Mouse (Mus musculus): ENCODE results near the gene Zfp605.
"Not testable (repeated sequence)": the region's sequence is repeated elsewhere in the genome, so short reads cannot be mapped to it uniquely, and the experiment has no call there.

Gene Zfp605

DNA sequence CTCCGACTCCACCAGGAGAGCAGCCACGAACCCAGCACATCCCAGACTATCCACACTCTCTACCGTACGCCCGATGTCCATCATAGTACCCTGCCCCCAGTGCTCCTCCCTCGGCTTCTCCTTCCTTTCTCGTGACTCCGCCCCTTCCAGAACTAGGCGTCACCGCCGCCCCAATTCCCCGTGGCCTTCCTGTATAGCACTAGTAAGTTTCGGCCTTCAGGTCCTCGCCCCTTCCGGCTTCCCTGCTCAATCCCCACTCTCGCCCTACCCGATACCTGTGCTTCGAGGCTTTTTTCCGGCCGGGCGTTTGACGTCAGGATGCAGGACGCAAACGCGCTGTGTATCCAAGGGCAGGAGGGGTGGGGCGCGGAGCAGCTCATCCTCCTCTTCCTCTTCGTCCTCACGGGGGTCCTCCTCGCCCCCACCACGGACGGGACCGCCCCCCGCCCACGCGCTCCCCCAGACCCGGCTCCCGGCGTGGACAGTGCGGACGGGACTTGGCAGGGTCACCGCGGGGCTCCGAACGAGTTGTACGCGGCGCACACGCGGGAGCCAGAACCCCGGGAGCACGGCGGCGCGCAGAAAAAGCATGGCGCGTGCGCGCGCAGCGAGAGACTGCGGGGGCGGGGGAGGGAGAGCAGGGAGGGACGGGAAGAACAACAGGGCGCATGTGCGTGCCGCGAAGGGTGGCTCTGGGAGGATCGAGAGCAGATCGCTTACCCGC, 2.1 kb upstream of the Zfp605 start, which contains the start of gene Gtpbp6:
Gene Gtpbp6, minus strand, starts transcription at position 617 of the 724 bp plus-strand sequence.
- DNase-seq (ENCODE audit: low read depth, low spot score): peak; percentile 99

DNA sequence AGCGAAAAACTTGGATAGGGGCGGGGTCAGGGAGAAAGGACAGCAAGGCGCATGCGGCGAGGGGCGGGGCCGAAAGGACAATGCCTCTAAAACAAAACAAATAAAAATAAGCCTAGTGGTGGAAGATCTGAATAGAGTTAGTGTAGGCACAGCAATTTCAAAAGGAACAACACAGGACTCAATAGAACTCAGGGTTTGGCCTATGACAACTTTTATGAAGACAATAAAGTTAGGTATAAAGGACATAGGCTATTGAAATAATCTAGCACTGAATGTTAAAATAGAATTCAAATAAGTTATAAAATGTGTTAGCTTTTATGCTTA, 1.6 kb upstream of the Zfp605 start:
- DNase-seq (ENCODE audit: low read depth, low spot score): no peak

DNA sequence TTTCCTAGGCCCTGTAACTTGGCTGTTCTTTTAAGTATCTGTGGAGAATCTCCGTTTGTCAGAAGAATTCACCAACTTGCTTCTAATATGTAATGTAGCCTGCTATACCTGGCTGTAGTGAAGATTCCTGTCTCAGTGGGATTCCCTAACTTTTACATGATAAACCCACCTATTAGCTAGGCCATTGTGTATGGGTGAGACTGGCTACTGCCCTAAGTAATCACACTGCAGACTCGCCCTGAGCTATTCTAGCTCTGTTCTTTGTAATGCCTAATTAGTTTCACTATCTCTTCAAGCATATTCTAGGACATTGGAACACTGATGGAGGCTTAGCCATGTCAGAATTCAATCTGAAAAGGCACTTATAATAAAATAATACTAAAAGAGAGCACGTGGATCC, 12.5 kb downstream of the Zfp605 start:
- DNase-seq (ENCODE audit: low read depth, low spot score): not testable (repeated sequence)

DNA sequence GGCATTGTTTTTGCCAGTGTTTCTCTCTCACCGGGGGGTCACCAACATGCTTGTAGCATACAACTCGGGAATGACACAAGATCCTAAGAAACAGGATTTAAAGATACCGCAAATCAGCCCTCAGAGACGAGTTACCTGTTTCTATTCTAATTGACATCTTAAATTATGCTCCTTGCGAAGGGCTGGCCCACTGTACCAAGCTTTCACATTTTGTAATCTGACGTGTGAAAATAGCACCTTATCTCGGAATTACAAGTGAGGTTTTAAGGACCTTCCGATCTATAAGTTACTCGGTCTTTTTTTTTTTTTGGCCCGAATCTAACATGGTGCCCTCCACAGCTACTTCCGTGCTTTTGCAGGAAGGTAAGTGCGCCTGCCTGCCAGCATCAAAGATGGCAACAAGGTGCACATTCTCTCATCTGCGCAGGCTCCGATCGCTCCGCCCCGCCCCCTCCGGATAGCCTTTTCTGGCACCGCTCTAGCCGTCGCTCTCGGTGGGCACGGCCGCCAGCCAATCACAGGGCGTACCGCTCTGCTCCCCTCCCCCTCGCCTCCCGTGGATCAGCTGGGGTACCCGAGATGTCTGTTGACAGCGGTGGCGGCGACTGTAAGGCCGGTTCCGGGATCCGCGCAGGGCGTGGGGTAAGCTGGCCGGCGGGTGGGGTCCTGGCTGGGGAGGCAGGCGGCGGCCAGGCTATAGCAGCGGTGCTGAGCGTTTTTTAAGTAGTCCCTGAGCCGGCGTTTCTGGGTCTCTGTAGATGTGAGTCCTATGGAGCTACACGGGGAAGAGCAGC, 25.6 kb downstream of the Zfp605 start, which contains the start of gene Chfr:
Gene Chfr, plus strand, starts transcription at position 550 of the 794 bp plus-strand sequence.
- peak; percentile 99 for DNase-seq (ENCODE audit: low read depth, low spot score)

DNA sequence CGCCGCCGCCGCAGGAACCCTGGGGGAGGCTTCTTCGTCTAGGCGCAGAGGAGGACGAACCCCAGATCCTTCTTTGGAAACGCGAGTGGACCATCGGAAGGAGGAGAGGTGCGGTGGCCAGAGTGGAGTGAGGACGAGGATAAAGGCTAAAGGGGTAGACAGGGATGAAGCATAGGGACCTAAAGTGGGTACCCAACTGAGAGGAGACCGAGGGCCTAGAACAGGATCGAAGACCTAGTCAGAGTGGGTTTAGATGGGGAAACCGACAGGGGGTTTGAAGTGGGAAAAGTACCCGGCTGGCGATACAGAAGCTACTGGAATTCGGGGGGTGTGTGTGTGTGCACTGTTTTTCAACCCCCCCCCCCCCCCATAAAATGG, 26.2 kb downstream of the Zfp605 start:
- no peak for DNase-seq (ENCODE audit: low read depth, low spot score)

DNA sequence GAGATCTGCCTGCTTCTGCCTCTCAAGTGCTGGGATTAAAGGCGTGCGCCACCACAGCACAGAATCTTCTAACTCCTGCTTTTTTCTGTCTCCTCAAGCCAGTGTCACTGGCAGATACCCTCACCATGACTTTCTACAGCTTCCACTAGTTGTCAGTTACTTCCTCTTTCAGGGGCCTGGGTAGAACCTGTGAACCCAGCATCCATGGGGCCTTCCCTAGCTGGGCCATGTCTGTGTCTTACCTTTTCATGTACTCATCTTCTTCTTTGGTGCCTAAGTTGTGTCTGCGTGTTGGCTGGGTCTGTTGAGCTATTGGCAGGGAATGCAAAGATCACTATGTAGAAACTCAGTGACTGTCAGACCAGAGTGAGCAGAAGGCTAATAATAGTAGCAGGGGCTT, 27.9 kb downstream of the Zfp605 start:
- no peak for DNase-seq (ENCODE audit: low read depth, low spot score)

DNA sequence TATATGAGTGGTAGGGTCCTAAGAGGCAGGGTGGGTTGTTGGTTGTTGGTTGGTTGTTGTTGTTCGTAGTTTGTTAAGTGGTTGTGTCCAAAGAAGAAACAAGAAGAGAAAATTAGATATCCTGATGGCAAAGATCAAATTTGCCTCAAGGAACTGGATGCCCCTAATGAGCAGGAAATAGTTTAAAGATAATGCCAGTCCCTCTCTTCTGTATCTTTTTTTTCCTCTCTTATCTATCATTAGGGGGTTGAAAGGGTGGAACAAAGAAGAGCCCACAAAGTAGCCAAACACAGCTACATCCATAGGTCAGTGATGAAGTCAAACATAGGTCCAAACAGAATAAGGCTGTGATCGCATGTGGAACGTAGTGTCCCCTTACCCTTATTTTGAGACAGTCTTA, 29.4 kb downstream of the Zfp605 start:
- DNase-seq (ENCODE audit: low read depth, low spot score): no peak

DNA sequence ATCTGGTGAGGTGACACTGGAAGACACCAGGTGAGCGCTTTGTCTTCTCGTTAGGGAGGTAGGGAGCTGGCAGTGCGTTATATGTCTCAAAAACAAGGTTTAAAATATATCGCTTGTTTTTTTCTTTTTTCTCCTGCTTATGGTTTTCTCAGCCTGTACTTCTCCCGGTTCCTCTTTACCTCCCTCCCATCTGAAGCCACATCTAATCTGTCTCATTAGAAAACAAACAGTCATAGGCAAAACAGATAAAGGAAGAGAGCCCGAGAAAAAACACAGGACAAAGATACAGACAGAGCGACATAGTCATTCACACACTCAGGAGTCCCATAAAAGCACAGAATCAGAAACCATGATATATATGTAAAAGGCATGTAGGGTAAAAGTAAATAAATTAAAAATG, 30.5 kb downstream of the Zfp605 start:
- no peak for DNase-seq (ENCODE audit: low read depth, low spot score)

DNA sequence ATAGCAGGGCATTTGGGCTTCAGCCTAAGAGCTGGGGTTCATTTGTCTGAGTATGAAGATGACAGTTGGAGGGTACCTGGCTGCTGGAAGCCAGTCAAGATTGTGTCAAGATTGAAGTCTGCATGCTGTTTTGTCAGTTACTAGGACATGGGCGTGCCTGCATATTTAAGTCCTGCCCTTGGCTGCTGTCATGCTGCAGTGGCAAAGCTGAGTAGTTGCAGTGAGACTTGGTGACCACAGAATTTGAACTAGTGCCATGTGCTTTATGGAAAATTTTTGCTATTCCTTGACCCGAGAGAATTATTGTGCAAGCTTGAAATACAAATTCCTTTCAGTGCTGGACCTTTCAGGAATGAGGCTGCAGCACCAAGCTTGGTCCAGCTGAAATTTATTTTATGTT, 32.4 kb downstream of the Zfp605 start:
- no peak for DNase-seq (ENCODE audit: low read depth, low spot score)

DNA sequence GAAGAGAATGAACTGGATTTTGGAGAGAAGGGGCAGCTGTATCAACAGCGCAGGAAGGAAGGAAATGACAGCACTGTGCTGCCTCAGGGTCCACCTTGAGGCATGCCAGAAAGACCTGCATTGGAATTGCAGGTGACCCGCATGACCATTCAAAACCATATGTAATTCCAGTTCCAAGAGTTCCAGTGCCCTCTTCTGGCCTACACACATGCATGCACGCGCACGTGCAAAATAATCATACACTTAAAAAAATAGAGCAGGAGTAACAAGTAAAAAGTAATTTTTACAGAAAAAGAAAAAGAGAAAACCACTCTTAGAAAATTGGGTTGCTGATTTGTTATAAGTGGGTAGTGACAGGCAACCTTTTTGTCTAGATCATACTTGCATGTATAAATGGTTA, 33.1 kb downstream of the Zfp605 start:
- DNase-seq (ENCODE audit: low read depth, low spot score): peak; percentile 26

DNA sequence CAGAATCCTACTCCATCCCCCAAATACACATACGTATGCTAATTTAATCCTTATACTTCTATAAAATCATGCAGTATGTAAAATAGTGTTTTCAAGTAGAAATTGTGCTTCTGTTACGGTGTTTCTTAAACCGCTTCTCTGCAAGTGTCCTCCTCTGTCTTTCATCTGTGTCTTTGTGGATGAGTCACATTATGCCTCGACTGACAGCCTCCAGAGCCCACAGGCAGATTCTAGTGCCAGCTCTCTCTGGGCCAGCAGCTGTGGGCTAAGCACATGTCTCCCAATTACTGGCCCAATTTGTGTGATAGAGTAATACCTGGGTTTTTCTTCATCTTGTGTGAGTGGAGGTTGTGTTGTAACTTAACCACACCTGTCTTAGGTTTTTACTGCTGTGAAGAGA, 59.5 kb downstream of the Zfp605 start:
- DNase-seq (ENCODE audit: low read depth, low spot score): peak; percentile 39

DNA sequence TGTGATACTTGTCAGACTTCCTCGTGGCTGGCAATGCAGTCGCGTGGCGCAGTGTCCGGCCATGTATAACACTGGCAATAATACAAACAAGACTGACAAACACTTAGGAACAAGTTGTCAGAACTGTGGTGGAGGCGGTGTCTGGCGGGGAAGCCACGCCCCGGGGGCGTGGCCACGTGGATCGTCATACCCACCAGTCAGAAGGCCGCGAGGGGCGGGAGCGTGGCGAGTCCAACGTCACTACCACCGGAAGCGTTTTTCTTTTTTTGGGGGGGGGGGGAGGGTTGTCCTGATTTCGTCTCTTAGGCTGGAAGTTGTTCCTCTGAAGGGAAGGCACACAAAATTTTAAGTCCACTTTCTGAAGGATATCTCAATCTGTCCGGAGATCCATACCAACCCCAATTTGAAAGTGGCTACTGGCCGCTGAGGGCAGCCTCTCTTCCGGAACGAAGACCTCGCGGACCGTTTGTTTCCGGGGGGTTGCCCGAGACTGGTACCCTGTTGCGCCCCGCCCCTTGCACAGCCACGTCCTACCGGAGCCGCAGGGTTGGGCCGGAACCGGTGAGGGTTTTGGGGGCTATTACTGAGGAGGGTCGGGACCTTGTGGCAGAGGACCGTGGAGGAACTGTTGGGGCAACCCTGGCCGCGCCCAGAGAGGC, 66.6 kb downstream of the Zfp605 start, which contains the start of gene Golga3:
Gene Golga3, plus strand, starts transcription at position 340 of the 659 bp plus-strand sequence.
- peak; percentile 96 for DNase-seq (ENCODE audit: low read depth, low spot score)

DNA sequence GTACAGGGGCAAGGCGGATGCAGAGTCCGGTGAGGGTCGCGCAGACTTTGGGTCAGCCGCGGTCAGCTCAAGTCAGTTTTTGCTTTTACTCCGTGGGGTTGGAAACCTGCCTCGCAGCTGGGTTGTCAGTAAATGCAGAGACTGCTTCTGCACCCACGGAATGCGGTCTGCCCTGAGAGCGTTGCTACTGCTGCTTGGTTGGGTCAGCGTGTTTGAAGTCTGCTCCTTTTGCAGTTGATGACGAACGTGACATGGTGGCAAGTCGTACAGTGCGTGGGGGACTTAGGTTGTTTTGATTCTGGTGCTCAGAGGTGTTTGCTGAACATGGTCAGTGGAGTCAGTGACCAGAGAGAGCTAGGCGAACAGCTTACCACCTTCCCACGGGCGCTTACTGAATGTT, 67.1 kb downstream of the Zfp605 start:
- DNase-seq (ENCODE audit: low read depth, low spot score): peak; percentile 24

DNA sequence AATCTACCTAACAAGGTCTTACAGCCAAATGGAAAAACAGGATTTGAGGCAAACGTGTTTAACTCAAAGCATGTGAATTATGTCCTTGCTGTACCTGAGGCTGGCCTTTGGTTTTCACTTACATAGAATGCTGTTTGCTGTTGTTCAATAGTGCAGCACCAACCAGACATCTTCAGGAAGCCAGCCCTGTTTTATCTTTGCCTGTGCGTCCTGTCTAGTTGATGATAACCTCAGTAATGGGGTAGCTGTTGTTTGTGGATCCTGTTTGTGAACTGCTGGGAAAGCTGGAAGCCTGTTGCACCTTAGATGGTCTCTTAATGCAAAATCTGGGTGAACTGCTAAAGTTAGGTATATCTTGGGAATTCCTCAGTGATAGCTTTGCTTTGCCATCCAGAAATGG, 68.7 kb downstream of the Zfp605 start:
- no peak for DNase-seq (ENCODE audit: low read depth, low spot score)
